Mouse (Mus musculus) kidney, adult 2 months (tissue): Measurements from ENCODE around the gene Nsun4. TPM values are rescaled to one million over a fixed set of nuclear protein-coding genes. Genes with fewer than 3 reads are reported as not detected.
A peak's percentile ranks its signal among the peaks of the same experiment; 100 is the strongest.

Experiments
- DNase-seq: peaks from one replicate; pipeline ENCODE4 v3.0.0; 2021
- H3K27ac ChIP-seq: fragments of 200-500 bp; 2 replicates; pipeline ENCODE4 v1.5.1; 2012; ENCODE audit warnings: low read depth, low read length, control low read depth, inconsistent platforms; ENCODE audit not compliant: insufficient read depth
- H3K27me3 ChIP-seq: fragments of 200-500 bp; replicated peaks from 2 replicates; pipeline ENCODE4 v1.6.1; 2012; ENCODE audit warnings: mild to moderate bottlenecking, moderate library complexity, low read length, inconsistent platforms; ENCODE audit not compliant: control insufficient read depth, insufficient read depth
- H3K36me3 ChIP-seq: fragments of 200-500 bp; 2 replicates; pipeline ENCODE4 v1.6.1; 2012; ENCODE audit warnings: mild to moderate bottlenecking, moderate library complexity, low read length, inconsistent platforms; ENCODE audit not compliant: control insufficient read depth, insufficient read depth
- H3K4me1 ChIP-seq: fragments of 200-500 bp; 2 replicates; pipeline ENCODE4 v1.6.1; 2011; ENCODE audit warnings: low read length; ENCODE audit not compliant: control insufficient read depth, insufficient read depth
- H3K4me3 ChIP-seq: fragments of 200-500 bp; 2 replicates; pipeline ENCODE4 v1.5.1; 2011; ENCODE audit warnings: mild to moderate bottlenecking, low read depth, low read length, control low read depth; ENCODE audit not compliant: insufficient read depth
- CTCF ChIP-seq: fragments of 200-500 bp; conservative IDR thresholded peaks from 2 replicates; pipeline ENCODE4 v1.5.1; 2011; ENCODE audit warnings: low read depth, mild to moderate bottlenecking, control low read depth, low read length, moderate library complexity, mixed read lengths; ENCODE audit not compliant: insufficient read depth, insufficient read length
- POLR2A ChIP-seq: fragments of 200-500 bp; IDR thresholded peaks from one replicate; pipeline ENCODE4 v1.6.1; 2011; ENCODE audit warnings: low read depth, low read length, control low read depth
- WGBS: fragments of 180-500 bp; shearing (Covaris S2); methylation state at CpG from one replicate; pipeline ENCODE4 v1.1.7; 2018; 5-methylcytosine and 5-hydroxymethylcytosine counted together
- polyA plus RNA-seq: library from polyadenylated mRNA; depleted of rRNA; stranded (reverse); fragments of >200 nt; gene quantifications from 2 replicates; pipeline ENCODE4 v1.2.3, GENCODE M21; 2012

Gene Nsun4
- polyA plus RNA-seq, 1 experiment = 16.7 TPM

GRCm38 (mm10) chr4:115996729-115997128 lies 56.9 kb downstream of the Nsun4 start:
- TF ChIP-seq POLR2A (no peak), CTCF (no peak)
- H3K4me1 ChIP-seq = no peaks in the 10 kb centered on the region
- DNase-seq = no peak

GRCm38 (mm10) chr4:115995376-115995730 lies 58.3 kb downstream of the Nsun4 start:
- no peak overlapping the region for H3K27ac ChIP-seq
- 80% methylated on average over 2 of the region's 2 CpGs for WGBS
- TF ChIP-seq POLR2A = no peak
- no peak for TF ChIP-seq CTCF

More at GRCm38 (mm10) chr4:115996729-115997128, 56.9 kb downstream of the Nsun4 start:
- Histone ChIP-seq H3K36me3 (no peaks in the 10 kb centered on the region), H3K4me3 (no peak overlapping the region), H3K27me3 (no peaks in the 10 kb centered on the region), H3K27ac (no peak overlapping the region)
- 46% methylated on average over 4 of the region's 4 CpGs for WGBS

GRCm38 (mm10) chr4:115994662-115995375 lies 58.9 kb downstream of the Nsun4 start:
- no peak for DNase-seq
- 85% methylated on average over 16 of the region's 16 CpGs for WGBS
- no peak for TF ChIP-seq CTCF
- TF ChIP-seq POLR2A = no peak
- H3K4me3 ChIP-seq = no peak overlapping the region
- no peaks in the 10 kb centered on the region for H3K4me1 ChIP-seq
- no peak overlapping the region for H3K27ac ChIP-seq
- no peaks in the 10 kb centered on the region for H3K36me3 ChIP-seq
- no peaks in the 10 kb centered on the region for H3K27me3 ChIP-seq

More at GRCm38 (mm10) chr4:115995376-115995730, 58.3 kb downstream of the Nsun4 start:
- DNase-seq = no peak
- Histone ChIP-seq H3K4me1 (no peaks in the 10 kb centered on the region), H3K27me3 (no peaks in the 10 kb centered on the region), H3K36me3 (no peaks in the 10 kb centered on the region), H3K4me3 (no peak overlapping the region)

- TF ChIP-seq POLR2A = no peak
- TF ChIP-seq CTCF = no peak
- 70% methylated on average over 7 of the region's 7 CpGs for WGBS
- H3K4me3 ChIP-seq = no peak overlapping the region
- H3K27me3 ChIP-seq = no peaks in the 10 kb centered on the region
- no peak for DNase-seq
- no peaks in the 10 kb centered on the region for H3K4me1 ChIP-seq
- H3K27ac ChIP-seq = no peak overlapping the region
- no peaks in the 10 kb centered on the region for H3K36me3 ChIP-seq
Observed at GRCm38 (mm10) chr4:115989382-115989781, 64.3 kb downstream of the Nsun4 start.

- Histone ChIP-seq H3K4me3 (no peak overlapping the region), H3K27ac (no peak overlapping the region), H3K36me3 (no peaks in the 10 kb centered on the region), H3K4me1 (no peaks in the 10 kb centered on the region), H3K27me3 (no peaks in the 10 kb centered on the region)
- no peak for DNase-seq
- TF ChIP-seq POLR2A (no peak), CTCF (no peak)
- 78% methylated on average over 5 of the region's 5 CpGs for WGBS
Observed at GRCm38 (mm10) chr4:115987858-115988530, 65.7 kb downstream of the Nsun4 start.

GRCm38 (mm10) chr4:115987436-115987835 lies 66.2 kb downstream of the Nsun4 start:
- no peaks in the 10 kb centered on the region for H3K4me1 ChIP-seq
- no peaks in the 10 kb centered on the region for H3K36me3 ChIP-seq
- no peak overlapping the region for H3K4me3 ChIP-seq
- WGBS = 73% methylated on average over 1 of the region's 1 CpGs
- H3K27ac ChIP-seq = no peak overlapping the region
- no peak for DNase-seq
- H3K27me3 ChIP-seq = no peaks in the 10 kb centered on the region
- TF ChIP-seq POLR2A (no peak), CTCF (no peak)

- H3K4me3 ChIP-seq = no peak overlapping the region
- H3K27ac ChIP-seq = no peak overlapping the region
- no peaks in the 10 kb centered on the region for H3K27me3 ChIP-seq
- peak; percentile 12 for DNase-seq
- TF ChIP-seq POLR2A (no peak), CTCF (no peak)
- no peaks in the 10 kb centered on the region for H3K4me1 ChIP-seq
- WGBS = 44% methylated on average over 8 of the region's 8 CpGs
- no peaks in the 10 kb centered on the region for H3K36me3 ChIP-seq
Observed at GRCm38 (mm10) chr4:115984967-115985366, 68.7 kb downstream of the Nsun4 start.
